Mouse (Mus musculus) WW6 (cell line): ENCODE data around the gene Hps5.

ENCODE experiments used
- DNase-seq: peaks from one replicate; pipeline ENCODE4 v3.0.0-alpha.2; 2013; ENCODE audit warnings: low read depth, low spot score

Hps5 gene

GRCm38 (mm10) chr7:46738561-46739460 lies 57.1 kb downstream of the Hps5 start:
- DNase-seq: no peak

GRCm38 (mm10) chr7:46734983-46735382 lies 60.9 kb downstream of the Hps5 start:
- DNase-seq: no peak

GRCm38 (mm10) chr7:46732458-46732857 lies 63.4 kb downstream of the Hps5 start, which contains the start of gene Saa4:
TSS of gene Saa4 (minus strand) at chr7:46732603.
- no peak for DNase-seq

- no peak for DNase-seq
These were observed 68.3 kb downstream of the Hps5 start for GRCm38 (mm10) chr7:46727584-46727983.

- DNase-seq: no peak
These were observed 71.5 kb downstream of the Hps5 start for GRCm38 (mm10) chr7:46724396-46724795.

- no peak for DNase-seq
These were observed 72.0 kb downstream of the Hps5 start for GRCm38 (mm10) chr7:46723849-46724248.

GRCm38 (mm10) chr7:46723354-46723753 lies 72.5 kb downstream of the Hps5 start:
- no peak for DNase-seq

- DNase-seq: no peak
These were observed 75.4 kb downstream of the Hps5 start for GRCm38 (mm10) chr7:46720460-46720859.

- no peak for DNase-seq
These were observed 76.3 kb downstream of the Hps5 start for GRCm38 (mm10) chr7:46719526-46719925.

GRCm38 (mm10) chr7:46718591-46719270 lies 77.1 kb downstream of the Hps5 start:
- no peak for DNase-seq

GRCm38 (mm10) chr7:46716897-46717296 lies 79.0 kb downstream of the Hps5 start:
- DNase-seq: no peak

GRCm38 (mm10) chr7:46715600-46715999 lies 80.3 kb downstream of the Hps5 start, which contains the start of gene Saa3:
TSS of gene Saa3 (minus strand) at chr7:46715700.
- no peak for DNase-seq

GRCm38 (mm10) chr7:46714518-46714917 lies 81.3 kb downstream of the Hps5 start:
- DNase-seq: no peak

GRCm38 (mm10) chr7:46712250-46712649 lies 83.6 kb downstream of the Hps5 start:
- no peak for DNase-seq
